Mouse (Mus musculus) lung, postnatal 0 days (tissue): ENCODE data around the gene Zfp952.

Source experiments
- CTCF ChIP-seq: IDR thresholded peaks from 2 replicates; pipeline ENCODE4 v1.5.1; 2016; ENCODE audit warnings: antibody characterized with exemption, mild to moderate bottlenecking
- EP300 ChIP-seq: IDR thresholded peaks from 2 replicates; pipeline ENCODE4 v1.6.1; 2016; ENCODE audit warnings: antibody characterized with exemption, mild to moderate bottlenecking, control low read depth

- no peak for TF ChIP-seq CTCF
- TF ChIP-seq EP300 = no peak
Measured at GRCm38 (mm10) chr17:32946716-32947115, 46.2 kb upstream of the Zfp952 start.
